Mouse (Mus musculus): ENCODE data around the gene A630095E13Rik. TPM values are rescaled to one million over a fixed set of nuclear protein-coding genes. Genes with fewer than 3 reads are reported as not detected.
"Not testable (repeated sequence)": the region's sequence is repeated elsewhere in the genome, so short reads cannot be mapped to it uniquely, and the experiment has no call there.

The A630095E13Rik gene
- not detected for total RNA-seq (2021)
- long read RNA-seq, experiment 1, result 0 reads
- long read RNA-seq, experiment 2, result 0 reads

DNA sequence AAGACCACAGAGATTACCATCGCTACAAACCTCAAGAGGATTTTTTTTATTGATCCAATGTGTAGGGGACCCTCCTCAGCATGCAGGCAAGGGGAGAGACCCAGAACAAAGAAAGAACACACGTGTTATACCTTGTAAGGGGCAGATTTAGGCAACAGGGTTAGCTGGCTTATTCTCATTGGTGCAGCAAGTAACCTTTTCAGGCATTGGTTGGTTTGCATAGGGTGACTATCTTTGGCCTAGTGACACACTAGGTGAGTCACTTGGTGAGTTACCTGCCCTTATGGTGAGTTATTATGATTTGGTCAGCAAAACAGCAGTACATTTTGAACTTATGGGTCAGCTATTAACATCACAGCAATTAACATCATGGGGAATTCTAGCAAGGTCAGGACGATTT, at the start of gene A630095E13Rik:
Gene A630095E13Rik (minus strand): TSS at position 101 of the 400 bp plus-strand sequence.
- not testable (repeated sequence) for DNase-seq (ENCODE audit: low spot score in 2 of 2); H3K27ac ChIP-seq; H3K4me3 ChIP-seq

DNA sequence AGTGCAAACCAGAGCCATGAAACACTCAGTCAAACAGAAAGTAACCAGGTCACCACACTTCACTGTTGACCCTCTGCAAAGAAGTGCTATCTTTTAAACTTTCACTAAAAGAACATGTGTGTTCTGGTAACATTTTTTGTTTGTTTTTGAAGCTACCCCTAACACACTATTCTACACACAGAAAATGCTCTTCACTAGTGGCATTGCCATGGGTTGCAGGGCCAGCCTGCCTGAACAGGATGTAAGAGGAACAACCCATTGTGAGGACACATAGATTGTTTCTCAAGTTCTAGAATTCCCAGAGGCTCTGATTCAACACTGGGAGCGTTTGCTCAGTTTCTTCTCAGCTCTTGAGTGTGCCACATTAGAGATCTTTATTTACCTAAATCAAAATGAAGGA, 49.7 kb upstream of the A630095E13Rik start, which contains the start of gene Acrv1:
Gene Acrv1 (plus strand): TSS at position 301 of the 400 bp plus-strand sequence.
- no peak within 1 kb of the TSS for H3K27ac ChIP-seq
- no peak for TF ChIP-seq CTCF (conservative IDR thresholded peaks at IDR 0.05)
- DNase-seq (ENCODE audit: low spot score in 2 of 2), result no peak
- no peak within 1 kb of the TSS for H3K4me3 ChIP-seq

- Histone ChIP-seq H3K27ac (no peak overlapping the region), H3K4me3 (no peak overlapping the region)
- TF ChIP-seq CTCF (conservative IDR thresholded peaks at IDR 0.05), result peak; percentile 66
- DNase-seq (ENCODE audit: low spot score in 2 of 2), result peak in 1 of 2 experiments; percentile 4
Observed at GRCm38 (mm10) chr9:36687329-36687728, 44.2 kb upstream of the A630095E13Rik start.

DNA sequence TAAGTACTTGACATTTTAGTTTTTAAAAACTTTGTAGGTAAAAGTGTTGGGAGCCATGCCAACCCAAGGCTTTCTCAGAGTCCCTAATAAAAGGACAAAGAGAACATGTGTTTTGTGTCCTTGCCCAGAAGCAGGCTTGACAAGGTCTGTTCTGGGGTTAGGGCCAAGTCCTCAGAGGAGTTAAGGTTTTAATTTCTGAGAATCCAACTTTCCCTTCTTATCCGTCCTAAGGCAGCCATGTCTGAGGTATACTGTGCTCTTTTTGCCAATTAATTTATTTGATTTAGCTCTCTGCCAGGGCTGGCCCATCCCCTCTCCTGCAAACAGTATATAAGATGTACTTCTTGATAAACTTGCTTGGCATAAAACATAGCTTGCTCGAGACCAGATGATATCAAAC, 38.2 kb upstream of the A630095E13Rik start:
- TF ChIP-seq CTCF (conservative IDR thresholded peaks at IDR 0.05), result no peak
- Histone ChIP-seq H3K4me3 (no peak overlapping the region), H3K27ac (no peak overlapping the region)
- no peak for DNase-seq (ENCODE audit: low spot score in 2 of 2)

Other genes with a start within 250 kb of the A630095E13Rik start
- not detected for gene Gm7257, start 211.5 kb downstream of the A630095E13Rik start, total RNA-seq (2021)
- not detected for gene Gm9513, start 167.7 kb downstream of the A630095E13Rik start, total RNA-seq (2021)
- gene Gm5615, start 101.4 kb downstream of the A630095E13Rik start, total RNA-seq (2021), result not detected
- gene Gm17689, start 60.7 kb downstream of the A630095E13Rik start, total RNA-seq (2021), result not detected
- gene Acrv1, start 49.8 kb upstream of the A630095E13Rik start, total RNA-seq (2021), result not detected
- gene Chek1, start 83.7 kb upstream of the A630095E13Rik start, total RNA-seq (2021), result 1 to 10 TPM; 2.1 to 2.6 TPM
- gene Stt3a, start 124.3 kb upstream of the A630095E13Rik start, total RNA-seq (2021), result 10 to 100 TPM; 70.6 to 80.9 TPM
- 100 to 1,000 TPM in 1 of 2 experiments, 10 to 100 TPM in 1; 97.7 to 102 TPM for gene Ei24, start 154.0 kb upstream of the A630095E13Rik start, total RNA-seq (2021)
- gene Fez1, start 178.5 kb upstream of the A630095E13Rik start, total RNA-seq (2021), result 100 to 1,000 TPM; 274 to 276 TPM